Mouse (Mus musculus): ENCODE measurements around the gene Slc12a3.

The Slc12a3 gene

GRCm38 (mm10) chr8:94376176-94376575 is 47.2 kb downstream of the Slc12a3 start:
- no peak for DNase-seq (ENCODE audit: low spot score)

- DNase-seq (ENCODE audit: low spot score) = no peak
These were observed 47.6 kb downstream of the Slc12a3 start for GRCm38 (mm10) chr8:94376580-94376979.

GRCm38 (mm10) chr8:94377031-94377430 is 48.0 kb downstream of the Slc12a3 start:
- no peak for DNase-seq (ENCODE audit: low spot score)

- no peak for DNase-seq (ENCODE audit: low spot score)
These were observed 48.8 kb downstream of the Slc12a3 start for GRCm38 (mm10) chr8:94377714-94378205.

GRCm38 (mm10) chr8:94378763-94379415 is 49.9 kb downstream of the Slc12a3 start:
- no peak for DNase-seq (ENCODE audit: low spot score)

GRCm38 (mm10) chr8:94379686-94380085 is 50.7 kb downstream of the Slc12a3 start:
- DNase-seq (ENCODE audit: low spot score) = no peak

GRCm38 (mm10) chr8:94384166-94384565 is 55.2 kb downstream of the Slc12a3 start:
- no peak for DNase-seq (ENCODE audit: low spot score)

GRCm38 (mm10) chr8:94385506-94386213 is 56.7 kb downstream of the Slc12a3 start:
- no peak for DNase-seq (ENCODE audit: low spot score)

GRCm38 (mm10) chr8:94386214-94387026 is 57.4 kb downstream of the Slc12a3 start, which contains the start of gene Herpud1:
Gene Herpud1, plus strand, starts transcription at chr8:94386438.
- peak; percentile 97 for DNase-seq (ENCODE audit: low spot score)

GRCm38 (mm10) chr8:94387027-94387684 is 58.2 kb downstream of the Slc12a3 start:
- peak; percentile 77 for DNase-seq (ENCODE audit: low spot score)

GRCm38 (mm10) chr8:94387785-94388184 is 58.8 kb downstream of the Slc12a3 start:
- DNase-seq (ENCODE audit: low spot score) = no peak

GRCm38 (mm10) chr8:94389531-94389930 is 60.5 kb downstream of the Slc12a3 start:
- DNase-seq (ENCODE audit: low spot score) = no peak

GRCm38 (mm10) chr8:94390429-94390828 is 61.4 kb downstream of the Slc12a3 start:
- no peak for DNase-seq (ENCODE audit: low spot score)

- DNase-seq (ENCODE audit: low spot score) = no peak
These were observed 61.9 kb downstream of the Slc12a3 start for GRCm38 (mm10) chr8:94390910-94391309.

- DNase-seq (ENCODE audit: low spot score) = no peak
These were observed 63.1 kb downstream of the Slc12a3 start for GRCm38 (mm10) chr8:94392147-94392546.

- DNase-seq (ENCODE audit: low spot score) = no peak
These were observed 63.6 kb downstream of the Slc12a3 start for GRCm38 (mm10) chr8:94392648-94393047.

GRCm38 (mm10) chr8:94395851-94396540 is 67.0 kb downstream of the Slc12a3 start:
- DNase-seq (ENCODE audit: low spot score) = no peak

GRCm38 (mm10) chr8:94396964-94397657 is 68.1 kb downstream of the Slc12a3 start:
- peak; percentile 51 for DNase-seq (ENCODE audit: low spot score)

GRCm38 (mm10) chr8:94398587-94398986 is 69.6 kb downstream of the Slc12a3 start:
- no peak for DNase-seq (ENCODE audit: low spot score)

GRCm38 (mm10) chr8:94399361-94399953 is 70.5 kb downstream of the Slc12a3 start:
- no peak for DNase-seq (ENCODE audit: low spot score)

Measured in left cerebral cortex, adult 11 months (tissue).